Mouse (Mus musculus) leukemia stem cell, adult 10-12 weeks (primary cell): ENCODE data around the gene Gm12117. TPM values are rescaled to one million over a fixed set of nuclear protein-coding genes. Genes with fewer than 3 reads are reported as not detected.

ENCODE experiments used
- polyA plus RNA-seq: library from polyadenylated mRNA; stranded (reverse); fragments of >175 nt; gene quantifications from 2 replicates; pipeline ENCODE4 v1.2.3, GENCODE M21; 2012; ENCODE audit warnings: low replicate concordance

The Gm12117 gene
- not detected in 2 replicates for polyA plus RNA-seq

GRCm38 (mm10) chr11:33276637-33277036 is at the start of gene Gm12117:
TSS of gene Gm12117 (minus strand) at chr11:33276737.

Other genes starting within 250 kb of the Gm12117 start
- gene Fgf18, start 129.3 kb downstream of the Gm12117 start, polyA plus RNA-seq: 0.17 TPM in 1 of 2 replicates, not detected in the other
- 13.3 and 67.4 TPM in 2 replicates for gene Npm1, start 113.5 kb downstream of the Gm12117 start, polyA plus RNA-seq
- 0.19 TPM in 1 of 2 replicates, not detected in the other for gene Tlx3, start 73.1 kb downstream of the Gm12117 start, polyA plus RNA-seq
- gene Ranbp17, start 237.0 kb upstream of the Gm12117 start, polyA plus RNA-seq: 0.51 and 1.6 TPM in 2 replicates